Mouse (Mus musculus) T-helper 17 cell (primary cell): ENCODE measurements around the gene Hspb6.

ENCODE experiments used
- in situ Hi-C, 2 experiments: fragments of 300-600 bp; cut with MboI, MseI; formaldehyde crosslinking; loops; 1 replicate in 1 of 2; 2 replicates in 1 of 2; pipeline ENCODE4 v1.15.1; 2025; ENCODE audit warnings: high pct_unique_total_duplicates in 2 of 2

Hspb6 gene

GRCm38 (mm10) chr7:30604944-30605343 is 53.0 kb downstream of the Hspb6 start:
- in situ Hi-C loops: no loop called here
